Mouse (Mus musculus) spleen, adult 2 months (tissue): Measurements from ENCODE around the gene Lyrm2.

Experiments used
- CTCF ChIP-seq: fragments of 200-500 bp; IDR thresholded peaks from 2 replicates; pipeline ENCODE4 v1.5.1; 2011; ENCODE audit warnings: mild to moderate bottlenecking, inconsistent platforms; ENCODE audit not compliant: insufficient read depth, insufficient read length, insufficient replicate concordance; ENCODE audit errors: extremely low read depth
- POLR2A ChIP-seq: fragments of 200-500 bp; IDR thresholded peaks from 2 replicates; pipeline ENCODE4 v1.6.1; 2011; ENCODE audit warnings: low read depth, low read length, inconsistent platforms

- TF ChIP-seq POLR2A (no peak), CTCF (no peak)
Measured at GRCm38 (mm10) chr4:32833494-32834282, 33.6 kb downstream of the Lyrm2 start.
